Mouse (Mus musculus) bone marrow, adult 2 months (tissue): ENCODE measurements around the gene Gtsf1. TPM values are rescaled to one million over a fixed set of nuclear protein-coding genes. Genes with fewer than 3 reads are reported as not detected.
A peak's percentile ranks its signal among the peaks of the same experiment; 100 is the strongest.

Experiments used
- H3K27ac ChIP-seq: fragments of 200-500 bp; 2 replicates; pipeline ENCODE4 v1.5.1; 2012; ENCODE audit warnings: low read depth, mild to moderate bottlenecking, control low read depth, inconsistent platforms, low read length; ENCODE audit not compliant: control insufficient read depth, poor library complexity, insufficient read depth
- H3K4me1 ChIP-seq: fragments of 200-500 bp; 2 replicates; pipeline ENCODE4 v1.6.1; 2011; ENCODE audit warnings: low read length; ENCODE audit not compliant: control insufficient read depth, insufficient read depth
- H3K4me3 ChIP-seq: fragments of 200-500 bp; replicated peaks from 2 replicates; pipeline ENCODE3; 2011; ENCODE audit warnings: mild to moderate bottlenecking, low read depth, low read length, control low read depth; ENCODE audit not compliant: control insufficient read depth
- CTCF ChIP-seq: fragments of 200-500 bp; IDR thresholded peaks from 2 replicates; pipeline ENCODE4 v1.5.1; 2011; ENCODE audit warnings: low read length, control low read depth; ENCODE audit not compliant: control insufficient read depth, insufficient read depth
- POLR2A ChIP-seq: fragments of 200-500 bp; IDR thresholded peaks from 2 replicates; pipeline ENCODE4 v1.6.1; 2011; ENCODE audit warnings: low read depth, mild to moderate bottlenecking, control low read depth, low read length, borderline replicate concordance; ENCODE audit not compliant: control insufficient read depth
- WGBS: fragments of 180-500 bp; shearing (Covaris S2); methylation state at CpG from one replicate; pipeline ENCODE4 v1.1.7; 2018; 5-methylcytosine and 5-hydroxymethylcytosine counted together
- polyA plus RNA-seq: library from polyadenylated mRNA; stranded (reverse); fragments of >200 nt; gene quantifications from 2 replicates; pipeline ENCODE4 v1.2.4, GENCODE M21; 2011; ENCODE audit warnings: low replicate concordance; ENCODE audit not compliant: missing spikeins, insufficient read depth, insufficient read length

Gene Gtsf1
- polyA plus RNA-seq, 1 experiment, result 2.9 TPM

DNA sequence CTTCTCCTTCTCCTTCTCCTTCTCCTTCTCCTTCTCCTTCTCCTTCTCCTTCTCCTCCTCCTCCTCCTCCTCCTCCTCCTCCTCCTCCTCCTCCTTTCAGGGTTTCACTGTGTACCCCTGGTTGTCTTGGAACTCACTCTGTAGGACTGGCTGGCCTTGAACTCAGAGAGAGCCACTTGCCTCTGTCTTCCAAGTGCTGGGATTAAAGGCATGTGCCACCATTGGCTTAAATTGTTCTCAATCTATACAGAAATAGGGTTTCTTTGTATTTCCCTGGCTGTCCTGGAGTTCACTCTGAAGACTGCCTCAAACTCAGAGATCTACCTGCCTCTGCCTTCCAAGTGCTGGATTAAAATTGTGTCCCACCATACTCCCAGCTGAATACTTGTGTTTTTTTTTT lies 57.8 kb downstream of the Gtsf1 start:
- Histone ChIP-seq H3K4me1 (no peaks in the 10 kb centered on the region; the same call in 1 of the 2 replicates), H3K4me3 (no peak overlapping the region), H3K27ac (no peak overlapping the region)
- TF ChIP-seq CTCF (no peak), POLR2A (no peak)

DNA sequence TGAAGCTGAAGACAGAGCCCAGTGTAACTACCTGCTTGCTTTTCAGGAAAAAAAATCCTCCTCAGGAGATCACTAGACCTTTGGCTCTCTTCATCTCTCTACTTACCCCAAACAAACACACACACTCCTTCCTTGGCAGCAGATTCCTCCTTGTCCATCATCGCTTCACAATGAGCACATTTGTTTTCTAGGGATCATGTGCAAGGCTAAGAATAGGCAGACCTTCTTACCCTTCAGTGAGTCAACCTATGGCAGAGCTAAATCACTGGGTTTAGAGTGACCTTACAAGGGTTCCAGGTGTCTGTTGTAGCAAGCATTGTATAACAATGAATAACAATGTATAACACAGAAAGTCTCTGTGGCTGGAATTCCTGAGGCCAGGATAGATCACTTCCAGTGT lies 58.5 kb downstream of the Gtsf1 start:
- 94% methylated on average over 1 of the region's 1 CpGs for WGBS
- Histone ChIP-seq H3K4me1 (no peaks in the 10 kb centered on the region; the same call in 1 of the 2 replicates), H3K27ac (no peak overlapping the region), H3K4me3 (no peak overlapping the region)
- TF ChIP-seq POLR2A (no peak), CTCF (no peak)

DNA sequence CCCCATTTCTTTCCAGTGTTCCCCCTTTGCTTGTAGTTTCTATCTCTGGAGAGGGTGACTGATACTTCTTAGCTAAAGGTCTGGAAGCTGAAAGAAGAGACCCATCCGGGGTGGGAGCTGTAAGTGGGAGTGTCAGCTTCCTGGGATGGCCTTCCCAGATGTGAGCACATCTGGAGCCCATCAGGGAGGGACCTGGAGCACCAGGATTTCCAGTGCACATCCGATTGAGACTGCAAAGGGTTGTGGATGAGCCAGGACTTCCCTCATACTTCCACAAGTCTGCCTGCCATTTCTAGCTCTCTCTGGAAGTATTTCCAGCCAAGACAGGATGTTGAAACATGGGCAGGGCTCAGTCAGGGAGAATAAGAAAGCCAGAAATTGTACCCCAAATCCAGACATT lies 59.1 kb downstream of the Gtsf1 start:
- Histone ChIP-seq H3K4me3 (no peak overlapping the region), H3K4me1 (no peaks in the 10 kb centered on the region; the same call in 1 of the 2 replicates), H3K27ac (no peak overlapping the region)
- TF ChIP-seq CTCF (no peak), POLR2A (no peak)
- WGBS, result 54% methylated on average over 2 of the region's 2 CpGs

DNA sequence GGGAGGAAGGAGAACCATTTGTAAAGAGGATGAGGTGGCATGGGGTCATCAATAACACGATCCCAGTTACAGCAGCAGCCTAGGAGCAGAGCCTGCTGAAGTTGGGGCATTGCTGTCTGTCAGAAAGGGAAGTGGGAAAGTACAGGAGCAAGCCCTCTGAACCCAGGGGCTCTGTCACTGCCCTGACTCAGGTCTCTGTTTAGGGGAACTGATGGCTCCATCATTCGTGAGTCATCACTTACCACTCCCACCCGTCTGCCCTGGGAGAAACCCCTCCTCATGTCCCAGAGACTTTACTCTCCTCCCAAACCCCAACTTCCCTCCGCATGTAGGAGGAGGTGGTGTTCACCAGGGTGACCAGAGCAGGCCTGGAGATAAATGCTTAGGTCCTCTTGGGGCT lies 59.8 kb downstream of the Gtsf1 start:
- Histone ChIP-seq H3K27ac (no peak overlapping the region), H3K4me3 (no peak overlapping the region), H3K4me1 (no peaks in the 10 kb centered on the region; the same call in 1 of the 2 replicates)
- no peak for TF ChIP-seq POLR2A
- TF ChIP-seq CTCF, result no peak
- WGBS, result 6% methylated on average over 4 of the region's 4 CpGs

DNA sequence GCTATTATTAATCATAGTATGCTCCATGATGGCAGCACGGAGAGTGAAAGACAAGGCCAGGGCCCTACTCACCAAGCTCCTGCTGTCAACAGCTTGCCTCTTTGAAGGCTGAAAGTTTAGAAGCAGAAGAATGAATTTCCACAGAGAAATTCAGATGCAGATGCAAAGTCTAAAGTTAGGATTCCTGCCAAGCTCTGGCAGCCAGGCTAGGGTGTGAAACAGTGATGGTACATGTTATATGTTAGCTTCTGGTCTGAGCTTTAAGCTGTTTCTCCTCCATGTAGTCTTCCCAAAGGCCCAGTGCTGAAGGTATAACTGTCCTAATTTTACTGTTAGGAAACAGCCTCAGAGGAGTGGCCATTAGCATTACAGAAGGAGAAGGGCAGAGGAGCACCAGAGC lies 61.1 kb downstream of the Gtsf1 start:
- H3K4me3 ChIP-seq, result no peak overlapping the region
- TF ChIP-seq POLR2A (no peak), CTCF (no peak)
- H3K27ac ChIP-seq, result no peak overlapping the region
- H3K4me1 ChIP-seq, result no peaks in the 10 kb centered on the region; the same call in 1 of the 2 replicates
- 83% methylated on average over 1 of the region's 1 CpGs for WGBS

DNA sequence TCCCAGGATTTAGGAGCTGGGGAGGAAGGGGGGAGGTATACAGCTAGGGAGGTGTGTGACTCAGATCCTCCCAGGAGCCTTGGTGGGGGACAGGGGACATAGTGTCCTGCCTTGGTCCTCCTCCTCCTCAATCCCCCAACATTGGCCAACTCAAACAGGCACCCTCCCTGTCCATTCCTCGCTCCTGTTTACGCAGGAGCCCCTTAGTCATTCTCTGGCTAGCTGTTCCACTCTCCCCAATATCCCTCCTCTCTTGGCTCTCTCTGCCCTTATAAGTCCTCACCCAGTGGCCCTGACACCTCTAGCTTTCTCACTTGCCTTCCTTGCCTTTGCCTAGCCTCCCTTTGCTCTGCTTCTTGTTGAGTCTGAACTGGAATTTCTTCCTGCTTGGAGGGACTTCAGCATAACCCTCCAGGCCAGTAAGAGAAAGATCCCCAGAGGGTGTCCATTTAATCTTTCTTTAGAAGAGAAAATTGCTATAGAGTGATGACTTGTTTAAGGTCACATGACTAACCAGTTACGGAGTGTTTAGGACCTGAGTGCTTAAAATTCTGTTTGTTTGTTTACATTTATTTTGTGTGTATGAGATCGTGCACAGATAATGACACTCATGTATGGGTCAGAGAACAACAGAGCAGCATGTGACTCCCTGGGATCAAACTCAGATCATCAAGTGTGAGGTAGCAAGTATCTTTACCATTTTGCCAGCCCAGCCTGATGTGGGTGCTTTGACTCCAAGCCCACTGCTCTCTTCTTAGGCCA lies 61.9 kb downstream of the Gtsf1 start:
- TF ChIP-seq CTCF (no peak), POLR2A (no peak)
- Histone ChIP-seq H3K4me1 (no peaks in the 10 kb centered on the region; the same call in 1 of the 2 replicates), H3K4me3 (no peak overlapping the region), H3K27ac (no peak overlapping the region)
- WGBS, result 80% methylated on average over 4 of the region's 4 CpGs

DNA sequence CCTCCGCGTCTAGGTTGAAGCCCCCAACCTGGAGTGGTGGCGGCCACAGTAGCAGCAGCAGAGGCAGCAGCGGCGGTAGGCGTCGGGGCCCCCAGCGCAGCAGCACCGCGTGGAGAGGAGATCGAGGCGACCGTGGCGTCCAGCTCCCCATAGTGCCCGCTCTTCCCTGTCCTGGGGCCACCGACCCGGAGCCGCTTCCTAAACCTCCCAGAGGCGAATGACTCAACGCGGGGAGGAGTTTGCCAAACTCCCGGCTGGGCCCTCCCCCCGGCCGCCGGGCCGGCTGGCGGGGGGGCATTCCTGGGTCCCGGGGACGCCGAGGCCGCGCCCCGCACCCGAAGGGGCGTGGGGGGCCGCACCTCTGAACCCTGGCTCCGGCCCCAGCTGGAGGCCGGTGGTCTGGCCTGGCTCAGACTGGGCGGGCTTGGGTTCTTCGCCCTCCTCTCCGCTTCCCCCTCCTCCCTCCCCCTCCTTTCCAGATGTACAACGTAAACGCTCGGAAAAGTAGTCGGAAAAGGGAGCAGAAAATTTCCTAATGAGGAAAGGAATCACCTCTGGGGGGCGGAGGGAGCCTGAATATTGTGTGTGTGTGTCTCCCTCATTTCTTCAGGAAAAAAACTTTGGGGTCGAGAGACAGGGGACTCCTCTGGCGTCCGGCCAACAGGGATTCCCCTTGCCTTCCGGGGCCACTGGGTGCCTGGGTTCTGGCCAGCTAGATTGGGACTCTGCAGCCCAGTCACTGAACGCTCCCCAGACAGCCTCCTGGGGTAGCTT lies 63.7 kb downstream of the Gtsf1 start, which contains the start of gene Itga5:
TSS of gene Itga5 (minus strand) at position 388 of the 774 bp plus-strand sequence.
- no peak for TF ChIP-seq CTCF
- TF ChIP-seq POLR2A, result peak; percentile 51; the same call in 1 of the 2 replicates
- WGBS, result 1% methylated on average over 50 of the region's 51 CpGs
- peaks cover 4% of the 10 kb centered on the region for H3K4me1 ChIP-seq
- H3K4me3 ChIP-seq, result peak within 1 kb of the TSS; percentile 72
- H3K27ac ChIP-seq, result peak within 1 kb of the TSS; percentile 26
